Mouse (Mus musculus) limb, embryonic 13.5 days (tissue): ENCODE results near the gene Arhgap19. TPM values are rescaled to one million over a fixed set of nuclear protein-coding genes. Genes with fewer than 3 reads are reported as not detected.
A peak's percentile ranks its signal among the peaks of the same experiment; 100 is the strongest.

Experiments used
- ATAC-seq: fragments of 200-750 bp; cut with Nextera tagmentation; 2 replicates; pipeline ENCODE4 v1.8.0; 2017; ENCODE audit warnings: low read depth, moderate number of reproducible peaks, moderate TSS enrichment; ENCODE audit not compliant: low FRiP score
- H3K27ac ChIP-seq: fragments of 300-500 bp; sonication (generic); 2 replicates; pipeline ENCODE4 v1.5.1; 2015; ENCODE audit warnings: inconsistent platforms, mild to moderate bottlenecking, moderate library complexity
- H3K27me3 ChIP-seq: fragments of 300-500 bp; sonication (generic); 2 replicates; pipeline ENCODE4 v1.6.1; 2015; ENCODE audit warnings: mild to moderate bottlenecking, inconsistent platforms
- H3K36me3 ChIP-seq: fragments of 300-500 bp; sonication (generic); 2 replicates; pipeline ENCODE4 v1.6.1; 2015; ENCODE audit warnings: inconsistent platforms, mild to moderate bottlenecking, moderate library complexity
- H3K4me1 ChIP-seq: fragments of 300-500 bp; sonication (generic); 2 replicates; pipeline ENCODE4 v1.6.1; 2015; ENCODE audit warnings: inconsistent platforms
- H3K4me2 ChIP-seq: fragments of 300-500 bp; sonication (generic); replicated peaks from 2 replicates; pipeline ENCODE4 v1.6.1; 2015; ENCODE audit warnings: inconsistent platforms, mild to moderate bottlenecking, moderate library complexity
- H3K4me3 ChIP-seq: fragments of 300-500 bp; sonication (generic); 2 replicates; pipeline ENCODE4 v1.5.1; 2015; ENCODE audit warnings: moderate library complexity, mild to moderate bottlenecking, inconsistent platforms
- H3K9ac ChIP-seq: fragments of 300-500 bp; sonication (generic); 2 replicates; pipeline ENCODE4 v1.6.1; 2015; ENCODE audit warnings: mild to moderate bottlenecking, inconsistent platforms
- H3K9me3 ChIP-seq: fragments of 300-500 bp; sonication (generic); 2 replicates; pipeline ENCODE4 v1.6.1; 2016; ENCODE audit warnings: inconsistent platforms
- WGBS: fragments of 180-500 bp; shearing (Covaris S2); methylation state at CpG from one replicate; pipeline ENCODE4 v1.1.7; 2015; 5-methylcytosine and 5-hydroxymethylcytosine counted together
- polyA plus RNA-seq: library from polyadenylated mRNA; unstranded; fragments of >200 nt; fragmentation: Nextera tagmentation; extraction: Ambion mirVana; gene quantifications from 2 replicates; pipeline ENCODE4 v1.2.1, GENCODE M21; 2015

The Arhgap19 gene
- polyA plus RNA-seq, 1 experiment from 2014 or later = 23.1 TPM

DNA sequence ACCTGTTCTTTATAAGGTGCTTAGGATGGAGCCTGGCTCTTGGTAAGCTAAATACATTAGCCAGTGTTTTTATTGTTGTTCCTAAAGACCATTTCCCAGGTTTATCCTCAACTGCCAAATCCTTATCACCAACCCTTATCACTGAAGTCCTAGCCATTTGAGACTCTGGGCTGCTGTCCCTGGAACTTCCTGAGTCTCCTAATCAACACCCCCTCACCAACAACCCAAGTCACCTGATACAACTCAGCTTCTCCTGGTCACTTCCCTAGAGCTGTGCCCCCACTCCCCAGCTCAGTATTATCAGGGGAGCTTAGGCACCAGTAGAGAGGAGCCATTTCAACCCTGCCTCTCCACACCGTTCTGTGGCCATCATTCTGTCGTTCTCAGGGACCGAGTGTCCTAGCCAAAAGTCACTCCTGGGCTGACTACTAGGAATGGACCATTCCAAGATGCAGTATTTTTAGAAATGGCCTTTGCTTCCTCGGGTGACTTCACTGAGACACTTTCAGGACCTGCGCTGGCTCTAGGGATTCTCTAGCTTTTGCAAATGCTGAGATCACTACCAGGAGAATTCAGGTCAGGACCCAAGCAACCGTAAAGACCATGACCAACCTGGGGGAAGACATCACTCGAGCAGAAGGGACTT, 39.4 kb upstream of the Arhgap19 start:
- no peak for ATAC-seq
- 75% methylated on average over 7 of the region's 7 CpGs for WGBS

GRCm38 (mm10) chr19:41839685-41840084, 37.8 kb upstream of the Arhgap19 start:
- Histone ChIP-seq H3K27ac (no peak overlapping the region), H3K9me3 (no peaks in the 10 kb centered on the region), H3K9ac (no peak overlapping the region), H3K4me3 (no peak overlapping the region), H3K36me3 (no peaks in the 10 kb centered on the region), H3K4me1 (0 out of 2 replicates have a peak, but pooled peaks cover 6% of the 10 kb centered on the region), H3K4me2 (no peak overlapping the region), H3K27me3 (peaks cover 39% of the 10 kb centered on the region)
- 91% methylated on average over 3 of the region's 3 CpGs for WGBS
- ATAC-seq = no peak

More for the DNA sequence above, 39.4 kb upstream of the Arhgap19 start:
- Histone ChIP-seq H3K36me3 (no peaks in the 10 kb centered on the region), H3K4me3 (no peak overlapping the region), H3K9ac (no peak overlapping the region), H3K4me2 (no peak overlapping the region), H3K4me1 (peaks cover 3% of the 10 kb centered on the region), H3K27me3 (peaks cover 44% of the 10 kb centered on the region), H3K27ac (no peak overlapping the region), H3K9me3 (no peaks in the 10 kb centered on the region)

- Histone ChIP-seq H3K9ac (no peak overlapping the region), H3K9me3 (no peaks in the 10 kb centered on the region), H3K4me3 (no peak overlapping the region), H3K4me1 (0 out of 2 replicates have a peak, but pooled peaks cover 6% of the 10 kb centered on the region), H3K27ac (no peak overlapping the region), H3K27me3 (peaks cover 39% of the 10 kb centered on the region), H3K4me2 (no peak overlapping the region), H3K36me3 (no peaks in the 10 kb centered on the region)
- WGBS = 34% methylated on average over 6 of the region's 6 CpGs
- no peak for ATAC-seq
Measured at GRCm38 (mm10) chr19:41838808-41839207, 37.0 kb upstream of the Arhgap19 start.

- no peaks in the 10 kb centered on the region for H3K9me3 ChIP-seq
- H3K27ac ChIP-seq = no peak overlapping the region
- ATAC-seq = no peak
- 54% methylated on average over 4 of the region's 4 CpGs for WGBS
- H3K4me1 ChIP-seq = 0 out of 2 replicates have a peak, but pooled peaks cover 6% of the 10 kb centered on the region
- H3K4me2 ChIP-seq = no peak overlapping the region
- no peak overlapping the region for H3K9ac ChIP-seq
- no peak overlapping the region for H3K4me3 ChIP-seq
- H3K36me3 ChIP-seq = no peaks in the 10 kb centered on the region
- H3K27me3 ChIP-seq = peaks cover 48% of the 10 kb centered on the region
Measured at GRCm38 (mm10) chr19:41837917-41838261, 36.0 kb upstream of the Arhgap19 start.

- no peak overlapping the region for H3K4me3 ChIP-seq
- no peak overlapping the region for H3K27ac ChIP-seq
- H3K36me3 ChIP-seq = no peaks in the 10 kb centered on the region
- WGBS = 53% methylated on average over 9 of the region's 9 CpGs
- no peak overlapping the region for H3K9ac ChIP-seq
- ATAC-seq = no peak
- H3K27me3 ChIP-seq = peaks cover 54% of the 10 kb centered on the region
- no peak overlapping the region for H3K4me2 ChIP-seq
- H3K9me3 ChIP-seq = no peaks in the 10 kb centered on the region
- H3K4me1 ChIP-seq = 0 out of 2 replicates have a peak, but pooled peaks cover 11% of the 10 kb centered on the region
Measured at GRCm38 (mm10) chr19:41837194-41837916, 35.5 kb upstream of the Arhgap19 start.

DNA sequence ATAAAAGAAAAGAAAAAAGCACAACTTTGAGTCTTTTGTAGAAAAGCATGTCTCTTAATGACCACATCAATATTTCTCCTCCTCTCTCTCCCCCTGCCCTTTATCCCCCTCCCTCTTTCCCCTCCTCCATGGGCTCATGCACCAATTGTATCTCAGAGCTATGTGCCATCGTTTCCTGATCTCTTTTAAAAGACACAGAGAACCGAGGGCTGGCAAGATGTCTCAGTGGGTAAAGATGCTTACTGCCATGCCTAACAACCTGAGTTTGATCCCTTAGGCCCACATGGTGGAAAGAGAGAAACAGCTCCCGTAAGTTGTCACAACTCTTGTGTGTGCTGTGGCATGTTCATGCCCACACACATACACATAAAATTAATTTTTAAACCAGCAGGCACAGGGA, 34.9 kb upstream of the Arhgap19 start:
- H3K36me3 ChIP-seq = no peaks in the 10 kb centered on the region
- peaks cover 15% of the 10 kb centered on the region for H3K4me1 ChIP-seq
- H3K4me2 ChIP-seq = no peak overlapping the region
- ATAC-seq = no peak
- H3K9ac ChIP-seq = no peak overlapping the region
- 42% methylated on average over 3 of the region's 3 CpGs for WGBS
- H3K27me3 ChIP-seq = peaks cover 60% of the 10 kb centered on the region
- H3K27ac ChIP-seq = no peak overlapping the region
- H3K4me3 ChIP-seq = no peak overlapping the region
- H3K9me3 ChIP-seq = no peaks in the 10 kb centered on the region

GRCm38 (mm10) chr19:41835816-41836215, 34.0 kb upstream of the Arhgap19 start:
- no peak overlapping the region for H3K27ac ChIP-seq
- no peak overlapping the region for H3K4me3 ChIP-seq
- H3K36me3 ChIP-seq = no peaks in the 10 kb centered on the region
- H3K27me3 ChIP-seq = peaks cover 69% of the 10 kb centered on the region
- H3K9ac ChIP-seq = peak overlapping the region; percentile 45; the same call in 1 of the 2 replicates
- H3K4me2 ChIP-seq = 0 out of 2 replicates have a peak overlapping the region, but pooled peaks have one; percentile 23
- H3K4me1 ChIP-seq = peaks cover 24% of the 10 kb centered on the region
- H3K9me3 ChIP-seq = no peaks in the 10 kb centered on the region
- ATAC-seq = no peak
- 2% methylated on average over 6 of the region's 6 CpGs for WGBS

DNA sequence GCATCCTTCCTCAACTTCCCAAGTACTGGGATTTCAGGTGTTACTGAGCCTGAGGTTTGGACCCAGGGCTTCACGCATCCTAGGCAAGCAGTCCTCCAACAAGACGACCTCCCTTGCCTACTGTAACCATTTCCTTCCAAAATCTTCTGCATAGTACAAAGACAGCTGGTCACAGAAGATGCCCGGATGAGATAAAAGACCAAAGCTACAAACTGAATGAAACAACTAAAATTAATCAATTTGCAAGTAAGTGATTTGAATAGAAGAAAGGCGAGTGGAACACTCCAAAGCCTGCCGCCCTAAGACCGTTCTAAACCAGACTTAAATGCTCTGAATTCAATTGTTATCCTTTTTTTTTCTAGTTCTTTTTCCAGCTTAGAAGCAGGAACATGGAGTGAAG, 33.6 kb upstream of the Arhgap19 start:
- Histone ChIP-seq H3K27ac (no peak overlapping the region), H3K4me3 (no peak overlapping the region), H3K9me3 (no peaks in the 10 kb centered on the region), H3K36me3 (no peaks in the 10 kb centered on the region), H3K4me1 (peaks cover 26% of the 10 kb centered on the region), H3K4me2 (no peak overlapping the region), H3K9ac (no peak overlapping the region), H3K27me3 (peaks cover 73% of the 10 kb centered on the region)
- WGBS = 57% methylated on average over 6 of the region's 6 CpGs
- no peak for ATAC-seq

- 68% methylated on average over 13 of the region's 13 CpGs for WGBS
- peaks cover 26% of the 10 kb centered on the region for H3K4me1 ChIP-seq
Measured at GRCm38 (mm10) chr19:41832501-41833201, 30.8 kb upstream of the Arhgap19 start.

GRCm38 (mm10) chr19:41831718-41832391, 30.0 kb upstream of the Arhgap19 start:
- H3K27me3 ChIP-seq = peaks cover 51% of the 10 kb centered on the region
- H3K36me3 ChIP-seq = no peaks in the 10 kb centered on the region
- no peak overlapping the region for H3K27ac ChIP-seq
- 0 out of 2 replicates have a peak overlapping the region, but pooled peaks have one; percentile 13 for H3K9ac ChIP-seq
- H3K4me1 ChIP-seq = peaks cover 26% of the 10 kb centered on the region
- H3K4me2 ChIP-seq = peak overlapping the region; percentile 98
- ATAC-seq = no peak
- no peaks in the 10 kb centered on the region for H3K9me3 ChIP-seq
- peak overlapping the region; percentile 73 for H3K4me3 ChIP-seq
- 4% methylated on average over 14 of the region's 14 CpGs for WGBS

More at GRCm38 (mm10) chr19:41832501-41833201, 30.8 kb upstream of the Arhgap19 start:
- Histone ChIP-seq H3K4me2 (no peak overlapping the region), H3K27me3 (peaks cover 57% of the 10 kb centered on the region), H3K9me3 (no peaks in the 10 kb centered on the region), H3K36me3 (no peaks in the 10 kb centered on the region), H3K27ac (no peak overlapping the region), H3K9ac (no peak overlapping the region), H3K4me3 (no peak overlapping the region)
- ATAC-seq = no peak

- H3K4me2 ChIP-seq = peak overlapping the region; percentile 98
- H3K36me3 ChIP-seq = no peaks in the 10 kb centered on the region
- H3K27ac ChIP-seq = no peak overlapping the region
- H3K4me3 ChIP-seq = peak overlapping the region; percentile 73
- H3K27me3 ChIP-seq = peaks cover 45% of the 10 kb centered on the region
- ATAC-seq = no peak
- H3K9me3 ChIP-seq = no peaks in the 10 kb centered on the region
- peaks cover 26% of the 10 kb centered on the region for H3K4me1 ChIP-seq
- peak overlapping the region; percentile 77 for H3K9ac ChIP-seq
- 1% methylated on average over 19 of the region's 19 CpGs for WGBS
Measured at GRCm38 (mm10) chr19:41831101-41831570, 29.3 kb upstream of the Arhgap19 start.
